Mouse (Mus musculus) gastrocnemius, postnatal 25 days (tissue): Measurements from ENCODE around the gene Gramd1b. TPM values are rescaled to one million over a fixed set of nuclear protein-coding genes. Genes with fewer than 3 reads are reported as not detected.
A peak's percentile ranks its signal among the peaks of the same experiment; 100 is the strongest.

ENCODE experiments used
- DNase-seq: peaks from one replicate; pipeline ENCODE4 v3.0.0; 2022
- long read RNA-seq, 2 experiments: library from polyadenylated mRNA; stranded (forward); transcript quantifications; one replicate each; pipeline ENCODE4 v2.0.0; 2021
- total RNA-seq, 2 experiments: library from RNA; stranded (reverse); gene quantifications; 1 replicate in 1 of 2; 2 replicates in 1 of 2; pipeline ENCODE4 v1.2.3; 2021

Gramd1b gene
- total RNA-seq = 1 to 10 TPM; 6.1 to 7.4 TPM
- long read RNA-seq, experiment 1, partial matches to known transcripts = 0 of 3 reads
- long read RNA-seq, experiment 1, other reads (novel, unspliced or antisense) = 3 of 3 reads
- long read RNA-seq, experiment 2, partial matches to known transcripts = 2 of 5 reads
- long read RNA-seq, experiment 2, other reads (novel, unspliced or antisense) = 3 of 5 reads

DNA sequence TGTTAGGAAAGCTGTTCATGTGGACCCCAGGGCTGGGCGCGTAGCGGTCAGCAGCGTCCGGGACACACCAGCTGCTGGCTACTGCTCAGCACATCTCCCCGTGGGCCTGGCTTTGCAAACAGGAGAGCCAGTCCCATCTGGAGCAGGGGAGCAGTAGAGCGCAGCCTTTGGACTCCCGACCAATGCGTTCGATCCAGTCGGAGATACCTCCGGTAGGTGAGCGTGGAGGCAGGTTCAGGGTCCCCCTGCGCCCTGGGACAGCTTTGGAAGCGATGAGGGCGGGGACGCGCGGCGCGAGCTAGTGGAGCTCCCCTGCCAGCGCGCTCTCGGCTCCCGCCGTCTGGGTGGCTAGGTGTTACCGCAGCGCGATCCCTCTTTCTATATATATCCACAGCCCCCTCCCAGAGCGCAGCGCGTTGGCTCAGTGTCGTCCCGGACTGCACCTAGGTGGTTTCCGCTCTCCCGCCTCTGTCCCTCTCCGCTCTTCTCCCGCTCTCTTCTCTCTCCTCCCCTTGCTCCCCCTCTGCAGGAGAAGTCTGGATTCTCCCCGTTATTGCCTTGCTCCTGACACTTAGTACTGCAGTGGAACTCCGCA lies at the start of gene Gramd1b:
TSS of gene Gramd1b (minus strand) at position 357 of the 595 bp plus-strand sequence.
- peak; percentile 11 for DNase-seq

DNA sequence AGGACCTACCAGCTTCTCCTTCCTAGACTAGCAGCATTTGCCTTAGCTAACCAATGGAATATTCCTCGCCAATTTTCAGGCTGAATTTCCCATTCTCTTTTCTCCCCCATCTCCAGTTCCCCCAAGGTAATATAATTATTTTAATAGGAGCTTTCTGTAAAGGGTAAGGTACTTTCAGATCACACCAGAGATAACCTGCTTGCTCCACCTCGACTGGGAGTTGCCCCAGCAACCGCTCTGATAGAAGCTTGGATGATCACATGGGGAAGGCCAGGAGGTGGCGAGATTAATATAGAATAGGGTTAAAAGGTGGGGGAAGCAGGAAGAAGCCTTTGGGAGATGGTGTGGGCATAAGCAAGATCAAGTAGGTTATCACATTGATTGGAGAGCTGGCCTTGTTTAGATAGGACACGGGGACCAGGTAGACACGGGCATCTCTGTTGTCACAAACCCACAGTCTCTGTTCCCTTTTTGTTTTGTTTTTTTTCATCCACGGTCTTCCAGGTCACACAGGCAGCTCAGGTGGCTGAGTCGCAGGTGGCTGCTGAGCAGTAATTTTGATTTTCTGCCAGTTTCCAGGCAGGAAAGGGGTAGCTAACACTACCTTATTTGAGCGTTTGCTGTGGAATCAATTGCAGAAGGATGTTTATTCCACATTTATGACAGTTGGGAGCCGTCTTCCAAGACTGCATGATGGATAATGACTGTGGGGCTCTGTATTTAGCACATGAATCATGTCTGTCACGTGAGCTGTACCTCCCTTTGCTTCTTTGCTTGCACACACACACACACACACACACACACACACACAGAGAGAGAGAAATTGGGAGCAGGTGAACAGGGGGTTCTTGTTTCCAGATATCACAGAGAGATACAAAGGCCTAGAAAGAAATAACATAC lies 47.8 kb upstream of the Gramd1b start:
- DNase-seq = no peak

DNA sequence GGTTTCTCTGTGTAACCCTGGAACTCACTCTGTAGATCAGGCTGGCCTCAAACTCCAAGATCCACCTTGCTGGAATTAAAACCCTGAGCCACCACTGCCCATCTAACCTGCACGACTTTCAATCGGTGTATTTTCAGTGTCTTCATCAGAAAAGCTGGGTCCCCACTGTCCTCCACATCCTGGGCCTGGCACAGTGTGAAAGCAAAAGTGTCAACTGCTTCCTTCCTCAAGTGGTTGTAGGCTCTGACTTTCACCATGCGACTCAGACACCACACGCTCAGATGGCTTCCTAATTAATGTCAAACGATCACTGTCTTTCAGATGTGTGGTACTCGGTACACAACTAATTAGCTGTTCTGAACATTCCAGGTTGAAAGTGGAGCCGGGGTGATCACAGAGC lies 45.9 kb upstream of the Gramd1b start:
- no peak for DNase-seq

DNA sequence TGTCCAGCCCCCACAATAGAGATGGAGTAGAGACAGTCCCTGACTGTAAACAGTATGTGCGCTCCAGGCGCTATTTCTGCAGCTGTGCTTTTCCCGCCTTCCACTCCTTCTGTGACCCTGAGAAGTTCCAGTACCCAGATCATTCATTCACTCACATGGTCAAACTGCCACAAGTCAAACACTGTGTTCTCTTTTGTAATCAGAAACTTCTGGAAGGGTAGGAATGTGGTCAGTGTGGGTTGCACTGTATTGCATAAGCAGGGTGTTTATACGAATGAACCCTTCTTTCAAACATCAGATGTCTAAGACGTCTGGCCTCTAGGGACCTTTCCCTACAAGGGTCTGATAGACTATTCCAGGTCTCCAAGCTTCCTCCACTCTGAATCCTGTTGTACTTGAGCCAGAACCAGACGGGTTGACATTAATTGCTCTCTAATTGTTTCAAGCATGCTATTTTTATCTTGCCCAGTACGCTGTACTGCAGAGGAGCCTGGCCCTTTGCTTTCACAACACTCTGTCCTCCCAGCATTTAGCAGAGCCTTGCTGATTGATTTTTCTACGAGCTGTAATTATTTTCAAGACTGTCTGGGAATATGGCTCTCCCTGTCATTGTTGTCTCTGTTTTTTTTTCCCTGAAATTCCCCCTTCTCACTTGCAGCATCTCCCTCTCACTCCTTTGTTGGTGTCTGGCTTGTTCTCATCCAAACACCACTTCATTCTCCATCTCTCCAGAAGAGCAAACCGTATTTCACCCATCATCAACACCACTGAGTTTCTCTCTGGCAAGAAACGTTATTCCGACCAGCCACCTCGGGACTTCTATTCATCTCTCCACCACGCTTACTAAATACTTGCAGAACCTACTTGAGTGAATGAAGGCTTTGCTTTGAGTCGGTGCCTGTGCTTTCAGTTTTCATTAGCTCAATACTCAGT lies 44.1 kb upstream of the Gramd1b start:
- DNase-seq = peak; percentile 16

DNA sequence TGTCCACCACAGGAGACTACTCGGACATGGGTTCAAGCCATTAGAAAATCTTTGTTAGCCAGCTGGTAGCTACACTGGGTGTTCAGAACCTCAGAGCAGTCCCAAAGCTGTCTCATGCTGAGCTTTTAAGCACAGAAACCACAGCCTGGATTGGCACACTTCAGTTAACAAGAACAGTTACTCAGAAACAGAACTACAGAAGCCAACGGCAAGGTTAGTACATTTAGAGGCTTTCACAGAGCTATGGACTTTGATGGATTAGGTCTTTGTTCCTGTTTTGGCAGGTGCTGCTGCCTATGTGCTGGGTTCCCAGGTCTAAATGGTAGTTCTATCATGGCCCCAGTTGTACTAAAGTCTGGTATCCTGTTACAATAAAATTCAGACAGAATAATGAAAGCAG lies 40.1 kb upstream of the Gramd1b start:
- DNase-seq = no peak

DNA sequence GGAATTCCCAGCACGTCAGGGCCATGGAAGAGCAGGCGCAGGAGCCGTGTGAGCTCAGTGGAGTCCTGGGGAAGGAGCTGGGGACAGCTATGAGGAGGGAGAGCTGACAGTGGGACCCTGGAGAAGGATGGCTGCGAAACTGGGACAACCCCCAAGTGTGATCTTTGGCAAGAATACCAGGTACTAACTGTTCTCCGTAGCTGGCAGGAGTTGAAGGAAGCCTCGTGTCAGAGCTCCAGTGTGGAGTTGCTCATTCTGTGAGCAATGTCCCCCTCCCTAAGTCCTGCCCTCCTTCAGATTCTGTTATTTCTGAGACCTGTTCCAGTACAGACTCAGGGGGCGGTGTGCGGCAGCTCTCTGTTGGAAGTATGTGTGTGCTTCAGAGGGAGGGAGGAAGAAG lies 36.9 kb upstream of the Gramd1b start:
- DNase-seq = peak; percentile 31

DNA sequence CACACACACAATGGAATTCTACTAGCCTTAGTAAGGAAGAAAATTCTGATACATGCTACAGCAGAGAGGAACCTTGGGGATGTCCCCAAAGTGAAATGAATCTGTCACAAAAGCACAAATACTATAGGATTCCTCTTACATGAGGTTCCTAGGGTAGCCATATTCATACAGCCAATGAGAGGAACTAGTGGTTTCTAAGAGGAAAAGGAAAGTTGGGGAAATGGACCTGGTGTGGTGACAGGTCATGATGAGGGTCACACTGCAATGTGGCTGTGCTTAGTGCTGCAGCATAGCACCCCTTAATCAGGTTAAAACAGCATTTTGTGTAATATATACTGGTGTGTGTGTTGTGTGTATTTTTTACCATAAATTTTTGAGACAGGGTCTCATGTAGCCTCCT lies 32.6 kb upstream of the Gramd1b start:
- DNase-seq = no peak

DNA sequence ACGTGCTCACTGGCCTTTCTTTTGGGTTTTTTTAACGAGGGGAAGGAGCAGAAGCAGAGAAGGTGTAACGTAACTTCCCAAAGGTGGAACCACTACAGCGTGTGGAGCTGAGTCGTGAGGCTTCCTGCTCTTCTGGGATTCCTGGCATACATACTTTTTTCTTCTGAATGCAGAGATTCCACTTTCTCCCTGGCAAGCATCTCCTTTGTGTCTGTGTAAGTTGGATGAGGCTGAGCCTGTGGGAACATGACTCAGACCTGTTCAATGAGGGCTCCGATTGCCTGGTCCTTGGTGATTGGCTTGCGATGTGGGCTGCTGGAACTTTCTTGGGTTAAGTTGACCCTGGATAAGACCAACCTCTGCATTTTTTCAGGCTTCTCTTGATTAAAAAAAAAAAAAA lies 28.5 kb upstream of the Gramd1b start:
- DNase-seq = no peak

DNA sequence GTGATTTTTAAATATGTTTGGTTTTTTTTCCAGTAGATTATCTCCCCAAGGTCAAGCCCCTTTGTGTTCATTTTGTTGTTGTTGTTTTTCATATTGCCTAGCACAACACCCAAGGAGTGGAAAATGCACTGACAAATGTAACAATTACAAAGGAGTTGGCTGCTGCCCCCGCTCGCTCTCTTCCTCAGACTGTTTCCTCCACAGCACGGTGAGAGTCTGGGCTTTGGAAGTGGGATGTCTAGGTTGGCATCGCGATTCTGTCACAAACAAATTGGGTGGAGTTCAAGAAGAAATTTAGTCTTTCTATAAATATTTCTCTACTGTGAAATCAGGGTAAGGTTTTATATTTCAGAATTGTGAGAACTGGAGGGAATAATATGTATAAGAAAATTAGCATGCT lies 26.6 kb upstream of the Gramd1b start:
- DNase-seq = no peak

DNA sequence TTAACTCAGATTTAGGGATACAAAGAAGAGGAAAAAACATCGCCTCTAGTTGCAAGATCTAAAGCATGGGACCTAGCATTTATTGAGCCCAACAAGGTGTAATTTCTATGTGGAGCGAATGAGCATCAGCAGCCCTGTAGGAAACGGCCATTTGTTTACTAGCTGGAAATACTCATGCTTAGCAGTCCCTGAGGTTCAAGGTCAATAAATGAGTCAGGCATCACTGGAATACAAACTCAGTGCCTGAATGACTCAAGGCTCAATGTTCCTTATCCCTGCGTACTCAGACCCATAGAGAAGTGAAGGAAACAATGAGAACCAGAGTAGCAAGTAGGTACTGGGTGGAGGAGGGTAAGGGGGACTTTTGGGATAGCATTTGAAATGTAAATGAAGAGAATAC lies 25.2 kb upstream of the Gramd1b start:
- no peak for DNase-seq

DNA sequence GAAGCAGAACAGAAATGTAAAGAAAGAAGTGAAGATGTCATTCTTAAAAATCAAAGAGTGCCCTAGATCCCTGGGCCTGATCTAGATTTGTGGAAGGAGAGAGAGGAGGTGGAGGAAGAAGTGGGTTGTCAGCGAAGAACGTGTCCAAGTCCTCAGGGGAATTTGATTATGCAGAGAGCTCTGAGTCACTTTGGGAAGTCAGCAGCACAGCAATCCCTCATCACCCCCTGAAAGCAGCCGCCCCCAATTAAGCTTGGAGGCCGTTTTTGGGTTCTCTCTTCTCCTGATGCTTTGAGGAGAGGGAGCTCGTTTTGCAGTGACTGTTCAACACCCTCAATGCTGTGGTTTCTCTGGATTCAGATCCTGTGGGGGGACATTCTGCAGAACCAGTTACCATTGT lies 24.1 kb upstream of the Gramd1b start:
- DNase-seq = no peak

DNA sequence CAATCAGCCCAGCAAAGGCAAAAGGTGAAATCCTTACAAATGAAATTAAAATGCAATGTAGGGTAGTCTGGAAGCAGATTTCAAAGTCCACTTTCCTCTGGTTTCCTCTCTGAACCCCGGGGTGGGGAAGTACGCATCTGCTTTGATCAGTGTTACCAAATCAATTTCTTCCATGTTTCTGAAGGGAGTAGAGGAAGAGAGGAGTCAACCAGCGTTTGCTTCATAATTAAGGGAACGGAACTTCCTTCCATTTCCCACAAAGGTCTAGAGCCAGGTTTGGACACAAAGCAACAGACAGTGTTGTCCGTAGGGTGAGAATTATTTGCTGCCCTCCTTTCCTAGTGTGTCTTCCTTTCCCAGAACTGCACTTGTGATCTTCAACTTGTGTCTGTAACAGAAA lies 16.7 kb upstream of the Gramd1b start:
- DNase-seq = no peak

DNA sequence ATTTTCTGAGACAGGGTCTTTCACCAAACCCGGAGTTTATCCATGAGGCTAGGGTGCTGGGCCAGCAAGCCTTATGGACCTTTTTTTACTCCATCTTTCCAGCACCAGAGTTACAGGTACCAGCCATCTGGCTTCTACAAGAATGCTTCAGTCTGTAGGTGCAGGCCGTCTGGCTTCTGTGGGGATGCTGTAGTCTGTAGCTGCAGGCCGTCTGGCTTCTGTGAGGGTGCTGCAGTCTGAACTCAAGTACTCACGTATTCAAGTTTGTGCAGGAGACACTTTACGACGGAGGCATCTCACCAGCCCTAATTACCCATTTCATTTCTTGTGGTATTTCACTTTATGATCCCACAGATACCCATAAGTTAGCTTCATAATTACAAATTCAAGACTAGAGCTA lies 14.0 kb upstream of the Gramd1b start:
- no peak for DNase-seq

DNA sequence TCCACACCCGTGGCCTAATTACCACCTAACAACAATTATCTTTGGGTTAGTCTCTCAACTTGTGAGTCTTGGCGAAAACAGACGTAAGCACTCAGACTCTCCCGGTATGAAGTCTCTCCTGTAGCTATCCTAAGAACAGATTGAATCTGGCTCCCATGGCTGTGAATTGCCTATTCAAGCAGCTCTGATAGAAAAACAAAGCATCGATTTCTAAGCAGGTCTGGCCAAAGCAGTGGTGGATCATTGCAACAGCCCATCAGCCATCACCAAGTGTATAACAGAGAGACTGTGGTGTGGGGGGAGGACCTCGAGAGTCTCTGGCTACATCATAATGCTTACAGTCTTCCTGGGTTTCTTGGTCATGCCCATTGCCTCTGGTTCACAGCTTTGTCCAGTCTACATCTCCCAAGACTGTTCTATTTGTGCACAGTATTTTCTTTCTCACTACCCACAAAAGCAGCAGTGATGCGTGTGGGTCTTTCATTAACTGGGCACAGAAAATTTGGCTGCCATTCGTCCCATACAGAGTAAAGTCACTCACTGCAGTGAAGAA lies 8.5 kb upstream of the Gramd1b start:
- no peak for DNase-seq

DNA sequence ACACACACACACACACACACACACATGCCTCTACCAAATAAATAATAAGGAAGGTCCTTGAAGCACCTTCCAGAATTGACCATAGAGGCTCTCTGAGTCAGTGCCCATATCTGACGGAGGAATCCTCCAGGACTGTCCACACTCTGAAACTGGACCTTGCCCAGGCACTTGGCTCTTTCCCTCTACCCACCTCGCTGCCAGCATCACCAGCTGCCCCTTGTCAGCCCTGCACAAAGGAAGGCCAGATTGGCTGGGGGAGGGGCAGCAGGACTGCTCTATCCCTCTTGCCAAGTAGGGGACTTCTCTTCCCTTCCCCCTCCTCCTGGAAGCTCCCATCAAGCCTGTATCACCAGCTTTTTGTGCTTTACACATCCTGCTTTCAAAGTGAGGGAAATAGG lies 6.5 kb upstream of the Gramd1b start:
- DNase-seq = peak; percentile 53

DNA sequence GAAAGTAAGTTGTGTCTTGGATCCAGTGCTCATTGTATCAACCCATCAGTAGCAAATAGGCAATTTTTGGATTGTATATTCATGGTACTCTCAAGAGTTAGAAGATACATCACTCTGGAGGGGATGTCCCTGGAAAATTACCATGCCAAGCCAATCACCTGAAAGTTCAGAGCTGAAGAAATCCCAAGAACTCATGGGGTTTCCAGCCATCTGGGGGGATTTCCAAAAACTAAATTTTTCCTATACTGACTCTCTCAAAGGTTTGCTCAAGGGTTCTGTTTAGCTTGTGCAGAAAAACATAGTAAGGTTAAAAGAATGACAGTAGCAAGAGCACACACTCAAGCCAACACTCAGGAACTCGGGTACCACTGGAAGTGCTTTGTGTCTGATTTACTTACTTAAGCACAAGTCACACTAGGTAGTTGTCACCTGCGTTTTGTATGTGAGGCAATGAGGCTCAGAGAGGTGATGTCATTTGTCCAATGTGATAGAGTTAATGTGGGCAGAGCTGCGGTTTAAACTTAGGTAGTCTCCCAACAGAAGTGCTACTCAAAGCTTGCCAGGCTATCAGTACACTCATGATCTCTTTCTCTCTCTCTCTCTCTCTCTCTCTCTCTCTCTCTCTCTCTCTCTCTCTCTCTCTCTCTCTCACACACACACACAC lies 6.0 kb upstream of the Gramd1b start:
- DNase-seq = no peak

DNA sequence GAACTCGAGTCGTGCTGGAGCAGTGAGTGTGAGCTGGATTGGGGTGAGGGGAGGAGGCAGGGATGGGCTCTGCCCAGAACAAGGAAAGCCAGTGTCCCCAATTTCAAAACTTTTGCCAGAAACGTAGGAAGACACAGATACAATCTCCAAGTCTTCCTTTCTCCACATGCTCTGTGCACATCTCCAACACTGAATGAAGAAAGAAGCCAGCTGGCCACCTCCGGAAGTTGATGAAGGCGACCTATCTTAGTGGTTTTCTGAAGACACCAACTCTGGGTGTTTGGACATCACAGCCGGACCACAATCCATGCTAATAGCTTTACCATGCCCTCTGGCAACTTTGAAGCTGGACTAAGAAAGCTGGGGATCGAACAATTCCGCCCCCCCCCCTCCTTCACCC lies 647 bp downstream of the Gramd1b start:
- no peak for DNase-seq

DNA sequence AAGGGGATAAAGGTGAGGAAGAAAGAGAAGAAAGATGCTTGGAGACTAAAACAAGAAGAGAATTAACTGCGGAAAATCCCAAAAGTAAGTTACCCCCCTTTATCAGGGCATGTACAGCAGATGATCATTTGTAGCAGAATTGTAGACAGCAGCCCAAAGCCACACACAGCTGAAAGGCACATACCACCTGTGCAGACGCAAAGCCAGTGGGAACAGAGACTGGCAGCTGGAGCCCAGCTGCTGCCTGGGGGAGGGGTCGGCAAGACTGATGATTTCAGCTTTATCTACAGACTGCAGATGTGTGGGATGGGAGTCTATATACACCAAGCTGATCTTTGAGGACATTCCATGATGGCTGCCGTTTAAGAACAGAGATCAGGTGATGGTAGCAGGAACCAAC lies 2.5 kb downstream of the Gramd1b start:
- no peak for DNase-seq

DNA sequence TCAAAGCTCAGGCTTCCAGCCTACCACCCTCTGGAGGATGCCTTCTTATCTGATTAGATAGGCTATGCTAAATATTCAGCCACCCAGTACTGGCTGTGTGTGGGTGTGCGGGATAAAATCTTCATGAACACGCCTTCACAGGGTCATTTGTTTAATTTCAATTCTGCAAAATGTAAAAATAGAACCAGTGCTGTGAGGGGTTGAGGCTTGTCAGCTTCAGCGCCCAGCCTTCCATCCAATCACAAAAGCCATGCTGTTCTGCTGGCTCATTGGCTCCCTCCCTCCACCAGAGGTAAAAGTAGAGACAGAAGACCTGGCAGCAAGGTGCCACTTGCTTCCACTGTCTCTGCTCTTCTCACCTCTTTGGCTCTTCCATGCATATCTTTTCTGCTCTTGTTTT lies 4.3 kb downstream of the Gramd1b start:
- DNase-seq = no peak

DNA sequence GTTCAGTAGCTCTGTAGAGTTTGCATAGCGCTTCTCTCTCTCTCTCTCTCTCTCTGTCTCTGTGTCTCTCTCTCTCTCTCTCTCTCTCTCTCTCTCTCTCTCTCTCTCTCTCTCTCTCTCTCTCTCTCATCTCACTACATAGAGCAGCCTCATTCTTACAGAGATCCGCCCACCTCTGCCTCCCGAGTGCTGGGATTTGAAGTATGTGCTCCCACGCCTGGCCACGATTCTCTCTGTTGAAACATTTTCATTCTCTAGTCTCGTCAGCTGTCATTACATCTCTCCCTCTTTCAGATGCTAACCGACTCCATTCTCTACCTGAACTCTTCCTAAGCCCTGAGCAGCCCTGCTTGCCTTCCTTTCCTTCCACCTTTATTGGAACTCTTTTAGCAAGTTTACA lies 9.0 kb downstream of the Gramd1b start:
- no peak for DNase-seq

DNA sequence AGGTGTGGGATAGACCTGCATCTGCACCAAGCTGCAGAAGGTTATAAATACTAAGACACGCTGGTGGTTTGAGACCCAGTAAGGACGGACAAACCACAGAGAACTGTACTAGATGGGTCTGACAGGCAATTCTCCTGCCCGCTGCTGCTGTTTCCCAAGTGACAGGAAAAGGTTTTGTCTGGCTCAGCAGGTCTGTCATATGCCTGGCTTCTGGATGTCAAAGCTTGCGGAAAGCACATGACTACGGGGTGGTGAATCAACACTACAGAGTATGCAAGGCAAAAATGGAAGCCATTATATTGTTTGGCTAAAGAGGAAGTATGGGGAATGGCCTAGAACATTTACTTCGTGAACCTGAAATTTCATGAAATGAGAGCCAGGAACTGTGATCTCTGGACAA lies 10.1 kb downstream of the Gramd1b start:
- no peak for DNase-seq

DNA sequence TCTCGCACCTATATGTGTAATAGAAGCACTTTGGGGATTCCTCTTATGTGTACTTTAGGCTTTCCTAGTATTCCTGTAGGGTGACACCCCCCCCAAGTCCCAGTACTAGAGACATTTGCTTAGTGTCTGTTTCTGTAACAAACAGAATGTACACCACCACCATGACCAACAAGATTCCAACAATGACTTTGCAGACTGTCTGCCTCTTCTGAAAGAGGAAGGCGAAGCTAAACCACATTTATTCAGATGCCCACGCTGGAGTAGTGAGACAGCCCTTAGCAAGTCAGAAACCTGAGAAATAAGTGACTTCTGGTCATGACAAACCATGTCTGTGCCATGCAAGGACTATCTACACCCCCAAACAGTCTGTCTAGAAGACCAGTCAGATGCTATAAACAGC lies 11.9 kb downstream of the Gramd1b start:
- no peak for DNase-seq
